Mouse (Mus musculus) hindbrain, embryonic 16.5 days (tissue): ENCODE results near the gene Srgn. TPM values are rescaled to one million over a fixed set of nuclear protein-coding genes. Genes with fewer than 3 reads are reported as not detected.

Source experiments
- ATAC-seq: fragments of 200-750 bp; cut with Nextera tagmentation; 2 replicates; pipeline ENCODE4 v1.8.0; 2017; ENCODE audit warnings: moderate TSS enrichment, moderate library complexity
- H3K27ac ChIP-seq: fragments of 300-500 bp; sonication (generic); 2 replicates; pipeline ENCODE4 v1.5.1; 2014; ENCODE audit warnings: low read depth, mild to moderate bottlenecking, control low read depth, low read length, moderate library complexity
- H3K27me3 ChIP-seq: fragments of 300-500 bp; sonication (generic); replicated peaks from 2 replicates; pipeline ENCODE4 v1.6.1; 2014; ENCODE audit warnings: low read length; ENCODE audit not compliant: control insufficient read depth, insufficient read depth
- H3K36me3 ChIP-seq: fragments of 300-500 bp; sonication (generic); 2 replicates; pipeline ENCODE4 v1.6.1; 2014; ENCODE audit warnings: mild to moderate bottlenecking, low read length, moderate library complexity, mixed read lengths; ENCODE audit not compliant: control insufficient read depth, insufficient read depth
- H3K4me1 ChIP-seq: fragments of 300-500 bp; sonication (generic); 2 replicates; pipeline ENCODE4 v1.6.1; 2014; ENCODE audit warnings: low read depth, low read length; ENCODE audit not compliant: control insufficient read depth, insufficient read depth
- H3K4me2 ChIP-seq: fragments of 300-500 bp; sonication (generic); 2 replicates; pipeline ENCODE4 v1.6.1; 2014; ENCODE audit warnings: mild to moderate bottlenecking, low read length, control low read depth, moderate library complexity
- H3K4me3 ChIP-seq: fragments of 300-500 bp; sonication (generic); 2 replicates; pipeline ENCODE4 v1.5.1; 2014; ENCODE audit warnings: mild to moderate bottlenecking, low read length, control low read depth, moderate library complexity
- H3K9ac ChIP-seq: fragments of 300-500 bp; sonication (generic); 2 replicates; pipeline ENCODE4 v1.6.1; 2014; ENCODE audit warnings: low read depth, mild to moderate bottlenecking, control low read depth, low read length, moderate library complexity
- H3K9me3 ChIP-seq: fragments of 300-500 bp; sonication (generic); 2 replicates; pipeline ENCODE4 v1.6.1; 2014; ENCODE audit warnings: mild to moderate bottlenecking, low read length, moderate library complexity; ENCODE audit not compliant: control insufficient read depth
- WGBS: fragments of 180-500 bp; shearing (Covaris S2); extraction: QIAGEN DNeasy Blood & Tissue Kit; methylation state at CpG from one replicate; pipeline ENCODE4 v1.1.7; 2014; 5-methylcytosine and 5-hydroxymethylcytosine counted together
- polyA plus RNA-seq: library from polyadenylated mRNA; unstranded; fragments of >200 nt; fragmentation: Nextera tagmentation; extraction: Ambion mirVana; gene quantifications from 2 replicates; pipeline ENCODE4 v1.2.1, GENCODE M21; 2015

Srgn gene
- polyA plus RNA-seq, 1 experiment from 2014 or later: 10.0 TPM

DNA sequence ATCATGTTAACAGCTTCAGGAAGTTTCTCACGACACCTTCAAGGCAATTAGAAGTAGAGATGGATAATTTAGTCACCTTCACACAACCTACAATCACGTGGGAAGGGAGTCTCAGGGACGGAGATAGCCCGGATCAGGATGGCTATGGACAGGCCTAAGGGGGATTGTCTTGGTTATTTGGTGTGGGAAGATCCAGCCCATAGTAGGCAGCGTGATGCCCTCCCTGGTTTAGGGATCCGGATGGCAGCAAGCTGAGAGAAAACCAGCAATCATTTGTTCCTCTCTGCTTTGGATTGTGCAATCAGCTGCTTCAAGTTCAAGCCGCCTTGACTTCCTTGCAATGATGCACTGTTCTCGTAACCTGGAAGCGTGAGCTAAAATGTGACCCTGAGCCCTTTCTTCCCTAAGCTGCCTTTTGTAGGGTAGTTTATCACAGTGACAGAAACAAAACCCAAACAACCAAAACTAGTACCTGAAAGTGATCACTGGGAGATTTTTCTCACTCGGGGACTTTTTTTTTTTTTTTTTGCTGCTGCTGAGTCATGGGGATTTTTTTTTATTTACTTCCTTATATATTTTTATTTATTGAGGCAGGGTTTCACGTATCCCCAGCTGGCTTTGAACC lies 18.1 kb downstream of the Srgn start:
- no peaks in the 10 kb centered on the region for H3K9me3 ChIP-seq
- ATAC-seq: no peak
- H3K4me3 ChIP-seq: no peak overlapping the region
- H3K9ac ChIP-seq: no peak overlapping the region
- WGBS: 74% methylated on average over 11 of the region's 11 CpGs
- H3K27ac ChIP-seq: no peak overlapping the region
- H3K36me3 ChIP-seq: no peaks in the 10 kb centered on the region
- H3K27me3 ChIP-seq: no peaks in the 10 kb centered on the region; the same call in 1 of the 2 replicates
- H3K4me2 ChIP-seq: no peak overlapping the region; the same call in 1 of the 2 replicates
- no peaks in the 10 kb centered on the region for H3K4me1 ChIP-seq

DNA sequence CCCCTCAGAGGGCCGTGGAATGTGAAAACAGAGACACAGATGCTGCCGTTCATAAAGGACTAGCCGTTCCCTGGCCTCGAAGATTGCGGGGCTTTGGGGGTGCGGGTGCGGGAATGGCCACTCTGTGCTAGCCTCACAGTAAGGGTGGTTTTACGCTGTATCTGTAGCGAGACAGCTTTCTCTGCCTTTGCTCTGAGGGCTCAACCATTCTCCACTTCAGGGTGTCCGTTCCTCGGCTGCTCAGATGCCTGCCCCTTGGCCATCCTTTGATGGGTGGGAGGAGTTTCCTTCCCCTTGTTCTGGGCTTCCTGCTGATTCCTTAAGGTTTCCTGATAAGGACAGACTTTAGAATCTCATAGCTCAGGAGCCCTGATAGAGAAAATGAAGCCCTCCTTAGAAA lies 18.8 kb downstream of the Srgn start:
- Histone ChIP-seq H3K4me3 (peak overlapping the region; percentile 36), H3K36me3 (no peaks in the 10 kb centered on the region), H3K4me1 (no peaks in the 10 kb centered on the region), H3K27ac (0 out of 2 replicates have a peak overlapping the region, but pooled peaks have one; percentile 29), H3K4me2 (peak overlapping the region; percentile 63), H3K9me3 (no peaks in the 10 kb centered on the region), H3K27me3 (no peaks in the 10 kb centered on the region; the same call in 1 of the 2 replicates), H3K9ac (peak overlapping the region; percentile 54; the same call in 1 of the 2 replicates)
- no peak for ATAC-seq
- 9% methylated on average over 11 of the region's 11 CpGs for WGBS

DNA sequence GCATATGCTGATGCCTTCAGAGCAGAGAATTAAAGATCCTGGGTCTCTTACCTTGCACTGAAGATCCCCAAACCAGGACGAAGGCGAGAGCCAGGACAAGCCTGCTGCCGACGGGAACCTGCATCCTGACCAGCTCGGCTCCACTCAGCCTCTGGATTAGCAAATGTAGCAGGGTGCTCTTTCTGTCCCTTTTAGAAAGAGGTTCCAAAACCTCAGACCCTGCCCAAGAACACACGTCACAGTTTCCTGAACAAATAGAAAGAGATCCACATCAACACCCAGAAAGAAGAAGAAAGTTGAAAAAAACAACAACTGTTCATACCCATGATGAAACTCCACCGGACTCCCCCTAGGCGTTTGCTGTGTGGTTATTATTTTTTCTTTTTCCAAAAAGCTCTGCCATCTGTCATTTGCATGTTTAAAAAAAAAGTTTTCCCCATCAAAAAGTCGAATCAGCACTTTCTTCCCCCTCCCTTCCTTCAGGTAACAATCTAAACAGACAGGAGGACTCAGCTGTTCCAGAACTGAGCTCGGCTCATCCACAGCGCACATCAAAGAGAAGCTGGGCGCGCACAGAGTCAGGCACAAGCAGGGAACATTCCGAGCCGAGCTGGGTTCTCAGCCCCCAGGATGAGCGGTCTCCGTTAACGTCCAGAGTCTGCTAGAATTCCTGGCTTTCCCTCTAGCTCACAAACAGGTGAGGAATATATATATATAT lies 19.5 kb downstream of the Srgn start:
- 20% methylated on average over 18 of the region's 18 CpGs for WGBS
- peak overlapping the region; percentile 36 for H3K4me3 ChIP-seq
- no peak for ATAC-seq

GRCm38 (mm10) chr10:62507071-62507470 lies 20.2 kb downstream of the Srgn start:
- Histone ChIP-seq H3K4me2 (no peak overlapping the region), H3K27ac (no peak overlapping the region), H3K36me3 (no peaks in the 10 kb centered on the region), H3K27me3 (no peaks in the 10 kb centered on the region; the same call in 1 of the 2 replicates), H3K9ac (no peak overlapping the region), H3K4me1 (no peaks in the 10 kb centered on the region), H3K9me3 (no peaks in the 10 kb centered on the region), H3K4me3 (no peak overlapping the region)
- ATAC-seq: no peak
- WGBS: 96% methylated on average over 4 of the region's 4 CpGs

More for the DNA sequence above, 19.5 kb downstream of the Srgn start:
- H3K4me2 ChIP-seq: peak overlapping the region; percentile 63
- H3K9me3 ChIP-seq: no peaks in the 10 kb centered on the region
- H3K36me3 ChIP-seq: no peaks in the 10 kb centered on the region
- no peaks in the 10 kb centered on the region; the same call in 1 of the 2 replicates for H3K27me3 ChIP-seq
- H3K4me1 ChIP-seq: no peaks in the 10 kb centered on the region
- peak overlapping the region; percentile 56; the same call in 1 of the 2 replicates for H3K27ac ChIP-seq
- no peak overlapping the region; the same call in 1 of the 2 replicates for H3K9ac ChIP-seq

GRCm38 (mm10) chr10:62506019-62506556 lies 21.2 kb downstream of the Srgn start:
- ATAC-seq: no peak
- Histone ChIP-seq H3K9me3 (no peaks in the 10 kb centered on the region), H3K27ac (no peak overlapping the region), H3K27me3 (no peaks in the 10 kb centered on the region; the same call in 1 of the 2 replicates), H3K4me1 (no peaks in the 10 kb centered on the region), H3K4me2 (no peak overlapping the region), H3K36me3 (no peaks in the 10 kb centered on the region), H3K9ac (no peak overlapping the region), H3K4me3 (no peak overlapping the region)
- WGBS: 88% methylated on average over 17 of the region's 17 CpGs

GRCm38 (mm10) chr10:62505224-62505983 lies 21.8 kb downstream of the Srgn start:
- no peaks in the 10 kb centered on the region for H3K9me3 ChIP-seq
- H3K9ac ChIP-seq: no peak overlapping the region
- H3K36me3 ChIP-seq: no peaks in the 10 kb centered on the region
- H3K4me1 ChIP-seq: no peaks in the 10 kb centered on the region
- H3K27ac ChIP-seq: no peak overlapping the region
- WGBS: 80% methylated on average over 9 of the region's 9 CpGs
- no peak overlapping the region for H3K4me3 ChIP-seq
- no peak overlapping the region for H3K4me2 ChIP-seq
- H3K27me3 ChIP-seq: no peaks in the 10 kb centered on the region; the same call in 1 of the 2 replicates
- ATAC-seq: no peak

GRCm38 (mm10) chr10:62503836-62504628 lies 23.2 kb downstream of the Srgn start:
- Histone ChIP-seq H3K36me3 (no peaks in the 10 kb centered on the region), H3K4me1 (no peaks in the 10 kb centered on the region; the same call in 1 of the 2 replicates), H3K9me3 (no peaks in the 10 kb centered on the region), H3K9ac (no peak overlapping the region), H3K27me3 (no peaks in the 10 kb centered on the region; the same call in 1 of the 2 replicates), H3K27ac (no peak overlapping the region), H3K4me3 (no peak overlapping the region), H3K4me2 (no peak overlapping the region)
- no peak for ATAC-seq
- WGBS: 73% methylated on average over 12 of the region's 12 CpGs

- H3K4me3 ChIP-seq: no peak overlapping the region
- ATAC-seq: no peak
- WGBS: 85% methylated on average over 4 of the region's 4 CpGs
- H3K27ac ChIP-seq: no peak overlapping the region
- H3K9me3 ChIP-seq: no peaks in the 10 kb centered on the region
- H3K27me3 ChIP-seq: no peaks in the 10 kb centered on the region; the same call in 1 of the 2 replicates
- no peaks in the 10 kb centered on the region; the same call in 1 of the 2 replicates for H3K4me1 ChIP-seq
- H3K36me3 ChIP-seq: no peaks in the 10 kb centered on the region
- H3K9ac ChIP-seq: no peak overlapping the region
- H3K4me2 ChIP-seq: no peak overlapping the region
Measured at GRCm38 (mm10) chr10:62503353-62503752, 23.9 kb downstream of the Srgn start.
